Mouse (Mus musculus) lung, embryonic 15.5 days (tissue): ENCODE measurements around the gene Hipk2. TPM values are rescaled to one million over a fixed set of nuclear protein-coding genes. Genes with fewer than 3 reads are reported as not detected.

Source experiments
- ATAC-seq: fragments of 200-750 bp; cut with Nextera tagmentation; 2 replicates; pipeline ENCODE4 v1.8.0; 2017; ENCODE audit warnings: moderate number of reproducible peaks, borderline replicate concordance; ENCODE audit not compliant: low FRiP score, low TSS enrichment; ENCODE audit errors: extremely low read depth
- H3K27ac ChIP-seq: fragments of 300-500 bp; sonication (generic); 2 replicates; pipeline ENCODE4 v1.5.1; 2015; ENCODE audit warnings: moderate library complexity, mild to moderate bottlenecking, inconsistent platforms
- H3K27me3 ChIP-seq: fragments of 300-500 bp; sonication (generic); 2 replicates; pipeline ENCODE4 v1.6.1; 2015; ENCODE audit warnings: inconsistent platforms
- H3K36me3 ChIP-seq: fragments of 300-500 bp; sonication (generic); 2 replicates; pipeline ENCODE4 v1.6.1; 2015; ENCODE audit warnings: inconsistent platforms
- H3K4me1 ChIP-seq: fragments of 300-500 bp; sonication (generic); 2 replicates; pipeline ENCODE4 v1.6.1; 2015; ENCODE audit warnings: inconsistent platforms
- H3K4me2 ChIP-seq: fragments of 300-500 bp; sonication (generic); 2 replicates; pipeline ENCODE4 v1.6.1; 2015; ENCODE audit warnings: inconsistent platforms, mild to moderate bottlenecking, moderate library complexity
- H3K4me3 ChIP-seq: fragments of 300-500 bp; sonication (generic); 2 replicates; pipeline ENCODE4 v1.5.1; 2015; ENCODE audit warnings: mild to moderate bottlenecking, inconsistent platforms
- H3K9ac ChIP-seq: fragments of 300-500 bp; sonication (generic); 2 replicates; pipeline ENCODE4 v1.6.1; 2015; ENCODE audit warnings: inconsistent platforms
- H3K9me3 ChIP-seq: fragments of 300-500 bp; sonication (generic); 2 replicates; pipeline ENCODE4 v1.6.1; 2016; ENCODE audit warnings: inconsistent platforms
- whole genome bisulfite sequencing: fragments of 180-500 bp; shearing (Covaris S2); methylation state at CpG from one replicate; pipeline ENCODE4 v1.1.7; 2015; 5-methylcytosine and 5-hydroxymethylcytosine counted together
- polyA plus RNA-seq: library from polyadenylated mRNA; unstranded; fragments of >200 nt; fragmentation: Nextera tagmentation; extraction: Ambion mirVana; gene quantifications from 2 replicates; pipeline ENCODE4 v1.2.1, GENCODE M21; 2015

Hipk2 gene
- polyA plus RNA-seq, 1 experiment from 2014 or later = 21.8 TPM

DNA sequence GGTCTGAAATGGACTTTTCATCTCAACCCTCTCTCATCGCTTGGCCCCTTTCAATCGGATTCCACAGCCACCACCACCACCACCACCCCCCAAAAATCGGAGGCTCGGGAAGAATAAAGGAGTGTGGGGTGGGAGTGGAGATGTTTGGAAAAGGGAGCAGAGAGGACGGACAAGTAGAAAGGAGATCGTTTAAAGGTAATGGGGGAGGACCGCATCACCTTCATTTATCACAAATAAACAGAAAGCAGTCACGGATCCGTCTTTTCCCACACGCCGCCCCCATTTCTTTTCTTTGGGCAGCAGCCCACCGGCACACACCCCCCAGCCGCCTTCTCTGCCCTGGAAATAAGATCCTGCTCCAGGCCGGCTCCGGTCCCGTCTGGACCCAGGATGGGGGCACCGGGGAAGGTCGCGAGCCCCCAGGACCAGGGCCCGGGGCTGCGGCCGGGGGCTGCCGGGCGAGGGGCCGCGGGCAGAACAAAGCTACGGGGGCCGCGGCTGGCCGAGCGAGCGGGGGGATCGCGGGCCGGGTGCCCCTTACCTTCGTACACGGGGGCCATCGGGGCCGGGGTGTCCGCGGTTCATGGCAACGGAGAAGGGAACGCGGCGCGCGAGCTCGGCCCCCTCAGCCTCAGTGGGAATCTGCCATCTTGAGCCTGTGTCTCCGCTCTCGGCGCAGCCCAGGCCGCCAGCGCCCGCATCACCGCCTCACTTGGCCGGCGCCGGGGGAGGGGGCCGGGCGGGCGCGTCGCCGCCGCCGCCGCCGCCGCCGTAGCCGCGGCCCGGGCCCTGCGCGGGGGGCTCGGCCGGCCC lies 501 bp downstream of the Hipk2 start, which contains the start of gene Tbxas1:
Tbxas1 (plus strand) TSS at position 147 of the 813 bp plus-strand sequence.
- H3K4me1 ChIP-seq = peaks cover 24% of the 10 kb centered on the region
- no peaks in the 10 kb centered on the region for H3K9me3 ChIP-seq
- H3K27ac ChIP-seq = peak within 1 kb of the TSS; percentile 92
- WGBS = under 1% methylated on average over 65 of the region's 77 CpGs
- H3K27me3 ChIP-seq = no peaks in the 10 kb centered on the region
- no peaks in the 10 kb centered on the region; the same call in 1 of the 2 replicates for H3K36me3 ChIP-seq
- H3K4me3 ChIP-seq = peak within 1 kb of the TSS; percentile 94
- H3K4me2 ChIP-seq = peak within 1 kb of the TSS; percentile 56
- H3K9ac ChIP-seq = peak within 1 kb of the TSS; percentile 97
- ATAC-seq = peak; percentile 77; the same call in 1 of the 2 replicates

DNA sequence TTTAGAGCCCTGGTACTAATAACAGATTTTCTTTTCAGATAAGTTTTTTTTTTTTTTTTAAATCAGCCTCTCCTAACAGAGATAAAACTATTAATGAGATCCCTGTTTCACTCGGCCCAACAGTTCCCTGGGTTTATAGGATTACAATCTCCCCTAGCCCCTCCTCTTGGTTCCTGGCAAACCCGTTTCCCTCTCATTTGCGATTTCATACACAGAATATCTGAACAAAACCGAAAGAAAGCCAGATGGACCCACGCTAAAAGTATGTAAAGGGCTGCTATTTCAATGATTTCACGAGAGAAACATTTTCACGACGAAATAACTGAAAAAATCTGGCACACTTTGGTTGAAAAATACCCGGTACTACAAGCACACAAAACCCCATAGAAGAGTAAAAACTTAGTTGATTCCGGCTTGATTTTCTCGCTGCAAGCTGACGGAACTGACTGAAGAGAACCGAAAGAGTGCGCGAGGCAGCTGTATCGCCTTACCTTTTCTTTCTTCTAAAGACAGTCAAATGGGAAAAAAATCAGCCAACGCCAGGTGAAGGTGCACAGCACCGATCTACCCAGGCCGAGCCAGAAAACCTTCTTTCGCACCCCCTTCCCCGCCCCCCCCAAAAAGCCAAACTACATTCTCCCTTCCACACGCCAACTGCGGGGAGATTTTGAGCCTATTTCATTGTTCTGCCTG lies 1.3 kb downstream of the Hipk2 start:
- ATAC-seq = no peak
- under 1% methylated on average over 23 of the region's 23 CpGs for WGBS
- H3K9ac ChIP-seq = peak overlapping the region; percentile 97

DNA sequence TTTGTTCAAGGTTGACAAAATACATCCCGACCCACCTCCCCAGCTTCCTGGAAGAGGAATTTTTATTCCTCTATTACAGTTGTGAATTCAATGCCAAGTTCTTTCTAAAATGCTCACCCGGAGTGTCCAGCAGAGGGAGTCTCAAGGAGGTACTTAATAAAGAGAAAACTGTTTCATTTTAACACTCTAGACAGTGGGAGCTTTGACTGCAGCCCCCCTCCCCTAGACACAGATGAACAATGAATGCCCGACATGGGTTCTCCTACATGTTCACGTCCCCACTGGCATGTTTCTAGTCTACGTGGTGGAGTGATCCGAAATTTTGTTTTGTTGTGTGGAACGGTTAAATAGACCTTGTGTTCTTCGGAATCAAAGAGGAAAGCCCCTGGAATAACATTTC lies 1.9 kb downstream of the Hipk2 start:
- no peaks in the 10 kb centered on the region for H3K27me3 ChIP-seq
- peak overlapping the region; percentile 56 for H3K4me2 ChIP-seq
- H3K4me1 ChIP-seq = peaks cover 24% of the 10 kb centered on the region
- no peak for ATAC-seq
- H3K9me3 ChIP-seq = no peaks in the 10 kb centered on the region
- peak overlapping the region; percentile 92 for H3K27ac ChIP-seq
- peak overlapping the region; percentile 97 for H3K9ac ChIP-seq
- H3K4me3 ChIP-seq = peak overlapping the region; percentile 94
- H3K36me3 ChIP-seq = no peaks in the 10 kb centered on the region; the same call in 1 of the 2 replicates
- WGBS = 5% methylated on average over 8 of the region's 8 CpGs

More for the DNA sequence above, 1.3 kb downstream of the Hipk2 start:
- Histone ChIP-seq H3K36me3 (no peaks in the 10 kb centered on the region; the same call in 1 of the 2 replicates), H3K4me1 (peaks cover 24% of the 10 kb centered on the region), H3K4me2 (peak overlapping the region; percentile 56), H3K27ac (peak overlapping the region; percentile 92), H3K27me3 (no peaks in the 10 kb centered on the region), H3K4me3 (peak overlapping the region; percentile 94), H3K9me3 (no peaks in the 10 kb centered on the region)

DNA sequence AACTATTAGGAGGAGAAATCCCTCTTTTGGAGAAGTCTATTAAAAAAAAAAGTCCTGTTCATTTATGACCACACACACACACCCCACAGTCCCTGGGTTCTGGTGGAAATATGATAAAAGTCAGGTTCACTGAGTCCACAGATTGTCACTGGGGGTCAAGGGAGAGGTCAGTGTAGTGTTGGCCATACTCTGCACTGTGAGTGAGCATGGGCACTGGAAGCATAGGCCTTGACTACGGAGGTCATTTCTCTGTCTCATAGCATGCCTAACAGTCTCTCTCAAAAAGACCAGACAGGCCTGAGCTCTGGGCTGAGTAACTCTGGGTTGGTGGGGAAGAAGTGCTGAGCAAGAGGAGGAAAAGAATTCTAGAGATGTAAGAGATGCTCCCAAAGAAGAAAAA lies 2.6 kb downstream of the Hipk2 start:
- H3K4me3 ChIP-seq = no peak overlapping the region; the same call in 1 of the 2 replicates
- 54% methylated on average over 1 of the region's 1 CpGs for WGBS
- H3K4me1 ChIP-seq = peaks cover 24% of the 10 kb centered on the region
- ATAC-seq = no peak
- H3K36me3 ChIP-seq = no peaks in the 10 kb centered on the region; the same call in 1 of the 2 replicates
- no peaks in the 10 kb centered on the region for H3K9me3 ChIP-seq
- no peaks in the 10 kb centered on the region for H3K27me3 ChIP-seq
- H3K27ac ChIP-seq = no peak overlapping the region
- peak overlapping the region; percentile 56 for H3K4me2 ChIP-seq
- H3K9ac ChIP-seq = no peak overlapping the region

DNA sequence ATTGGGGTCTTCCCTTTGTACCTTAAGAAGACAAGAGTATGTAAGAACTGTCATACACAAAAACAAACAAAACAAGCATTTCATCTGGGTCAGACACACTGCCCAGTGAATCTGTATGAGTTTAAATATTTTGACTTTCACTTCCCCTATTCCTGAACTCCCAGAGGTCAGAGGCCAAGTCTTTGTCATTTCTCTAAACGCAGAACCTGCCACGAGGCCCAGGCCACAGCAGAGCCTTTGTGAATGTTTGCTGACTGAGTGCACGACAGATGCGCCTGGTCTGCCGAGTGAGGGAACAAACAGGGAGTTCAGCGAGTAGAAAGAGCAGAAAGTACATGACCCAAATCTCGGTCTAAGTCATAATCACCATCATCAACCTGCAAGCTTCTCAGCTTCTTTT lies 4.9 kb downstream of the Hipk2 start:
- WGBS = 38% methylated on average over 7 of the region's 7 CpGs
- peaks cover 31% of the 10 kb centered on the region for H3K4me1 ChIP-seq
- no peaks in the 10 kb centered on the region for H3K9me3 ChIP-seq
- H3K9ac ChIP-seq = no peak overlapping the region
- H3K27me3 ChIP-seq = no peaks in the 10 kb centered on the region
- ATAC-seq = no peak
- no peak overlapping the region for H3K27ac ChIP-seq
- no peaks in the 10 kb centered on the region; the same call in 1 of the 2 replicates for H3K36me3 ChIP-seq
- H3K4me3 ChIP-seq = no peak overlapping the region
- no peak overlapping the region for H3K4me2 ChIP-seq

DNA sequence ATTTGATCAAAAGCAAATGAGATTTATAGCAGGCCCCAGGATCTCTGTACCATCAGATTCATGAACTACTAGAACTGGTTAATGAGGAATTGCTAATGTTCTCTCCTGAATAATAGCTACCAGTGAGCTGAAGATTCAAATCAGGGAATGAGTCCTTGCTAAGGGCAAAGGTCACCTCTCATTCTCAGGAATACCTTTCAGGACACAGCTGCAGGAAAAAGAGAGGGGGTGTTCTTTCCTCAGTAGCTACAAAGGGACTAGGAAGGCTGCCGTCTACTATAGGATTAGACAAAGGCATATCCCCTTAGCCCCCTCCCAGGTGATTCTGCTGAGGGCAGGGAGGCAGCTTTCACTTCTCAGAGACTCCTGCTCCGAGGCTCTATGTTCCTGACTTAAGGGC lies 5.9 kb downstream of the Hipk2 start:
- Histone ChIP-seq H3K4me3 (no peak overlapping the region), H3K36me3 (no peaks in the 10 kb centered on the region; the same call in 1 of the 2 replicates), H3K27ac (no peak overlapping the region), H3K4me1 (peaks cover 36% of the 10 kb centered on the region), H3K4me2 (no peak overlapping the region), H3K9me3 (no peaks in the 10 kb centered on the region), H3K9ac (no peak overlapping the region), H3K27me3 (no peaks in the 10 kb centered on the region)
- 70% methylated on average over 2 of the region's 2 CpGs for WGBS
- no peak for ATAC-seq

DNA sequence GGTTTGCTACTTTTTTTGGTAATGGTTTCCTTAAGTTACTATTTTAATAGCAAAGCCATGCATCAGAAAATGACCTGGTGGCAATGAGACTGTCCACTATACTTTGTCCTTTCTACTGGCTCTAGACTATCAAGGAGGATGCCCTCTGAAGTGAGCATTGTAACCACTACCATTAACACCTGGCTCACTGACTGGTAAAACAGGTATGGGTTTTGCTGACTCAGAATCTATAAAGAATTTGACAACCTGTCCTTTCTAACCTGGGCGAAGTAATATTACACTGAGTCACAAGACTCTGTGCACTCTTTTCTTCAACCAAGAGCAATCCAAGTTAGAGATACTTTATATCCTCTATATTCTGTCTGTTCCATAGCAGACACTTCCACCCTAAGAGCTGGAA lies 7.0 kb downstream of the Hipk2 start:
- H3K4me3 ChIP-seq = no peak overlapping the region
- no peak overlapping the region for H3K27ac ChIP-seq
- WGBS = 91% methylated on average over 1 of the region's 1 CpGs
- no peak overlapping the region for H3K4me2 ChIP-seq
- H3K9me3 ChIP-seq = no peaks in the 10 kb centered on the region
- H3K9ac ChIP-seq = no peak overlapping the region
- ATAC-seq = no peak
- no peaks in the 10 kb centered on the region for H3K27me3 ChIP-seq
- H3K36me3 ChIP-seq = no peaks in the 10 kb centered on the region; the same call in 1 of the 2 replicates
- peaks cover 39% of the 10 kb centered on the region for H3K4me1 ChIP-seq

DNA sequence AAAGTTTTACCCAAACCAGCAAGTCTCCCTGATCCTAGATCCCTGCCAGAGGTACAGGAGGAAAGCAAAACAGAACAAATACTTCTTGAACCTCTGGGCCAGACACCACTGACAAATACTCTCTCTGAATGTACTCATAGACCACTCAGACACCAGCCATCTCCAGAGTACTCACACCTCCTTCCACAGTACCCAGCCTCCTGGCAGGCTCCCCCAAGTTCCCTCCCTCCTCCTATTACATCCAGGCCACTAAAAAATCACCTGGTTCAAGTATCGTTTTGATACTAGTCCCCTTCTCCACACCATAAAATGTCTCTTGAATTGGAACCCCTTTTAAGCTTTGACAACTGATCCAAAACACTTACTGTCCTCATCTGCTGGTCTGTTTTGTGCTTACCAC lies 8.7 kb downstream of the Hipk2 start:
- peaks cover 33% of the 10 kb centered on the region for H3K4me1 ChIP-seq
- ATAC-seq = no peak
- no peaks in the 10 kb centered on the region for H3K27me3 ChIP-seq

DNA sequence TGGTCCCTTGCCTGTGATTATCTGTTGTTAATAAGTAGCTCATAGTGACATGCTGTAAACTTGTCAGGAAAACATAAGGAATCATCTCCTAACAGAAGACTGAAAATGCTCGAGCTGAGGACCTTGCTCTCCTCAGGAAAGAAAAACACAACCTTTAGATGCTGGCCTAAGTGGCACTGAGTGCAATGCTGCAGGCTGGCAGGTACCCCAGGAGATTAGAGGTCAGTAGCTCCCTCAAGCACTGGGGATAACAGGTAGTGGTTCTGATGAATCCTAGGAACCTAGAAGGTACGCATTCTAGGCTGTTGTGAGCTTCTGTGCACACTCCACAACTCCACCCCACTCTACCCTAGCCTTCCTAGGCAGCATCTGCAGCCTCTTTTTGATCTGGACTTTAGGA lies 9.2 kb downstream of the Hipk2 start:
- H3K4me3 ChIP-seq = no peak overlapping the region
- no peak for ATAC-seq
- H3K27me3 ChIP-seq = no peaks in the 10 kb centered on the region
- no peak overlapping the region for H3K27ac ChIP-seq
- 60% methylated on average over 2 of the region's 2 CpGs for WGBS
- no peak overlapping the region for H3K4me2 ChIP-seq
- no peaks in the 10 kb centered on the region; the same call in 1 of the 2 replicates for H3K36me3 ChIP-seq
- H3K9me3 ChIP-seq = no peaks in the 10 kb centered on the region
- peaks cover 31% of the 10 kb centered on the region for H3K4me1 ChIP-seq
- H3K9ac ChIP-seq = no peak overlapping the region

More for the DNA sequence above, 8.7 kb downstream of the Hipk2 start:
- Histone ChIP-seq H3K36me3 (no peaks in the 10 kb centered on the region; the same call in 1 of the 2 replicates), H3K4me3 (no peak overlapping the region), H3K4me2 (no peak overlapping the region), H3K9ac (no peak overlapping the region), H3K9me3 (no peaks in the 10 kb centered on the region), H3K27ac (no peak overlapping the region)
- 45% methylated on average over 1 of the region's 1 CpGs for WGBS

DNA sequence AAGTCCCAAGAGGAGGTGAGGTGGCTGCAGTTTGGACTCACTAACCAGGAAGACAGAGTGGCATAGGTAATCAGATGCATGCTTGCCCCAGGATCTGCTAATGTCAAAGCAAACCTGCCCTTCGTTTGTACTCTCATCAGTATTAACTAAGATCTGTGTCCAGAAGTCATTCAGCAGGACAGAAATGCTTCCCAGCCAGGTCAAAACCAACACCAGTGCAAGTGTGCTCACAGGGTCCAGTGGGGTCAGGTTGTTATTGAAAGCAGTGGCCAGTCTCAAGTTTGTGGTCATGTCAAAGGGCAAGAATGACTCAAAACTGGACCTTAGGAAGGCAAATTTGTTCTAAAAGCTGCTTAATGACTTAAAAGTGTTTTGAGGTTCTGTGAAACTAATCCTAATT lies 9.6 kb downstream of the Hipk2 start:
- H3K36me3 ChIP-seq = no peaks in the 10 kb centered on the region; the same call in 1 of the 2 replicates
- peaks cover 27% of the 10 kb centered on the region for H3K4me1 ChIP-seq
- no peak overlapping the region for H3K4me2 ChIP-seq
- H3K27ac ChIP-seq = no peak overlapping the region
- no peaks in the 10 kb centered on the region for H3K9me3 ChIP-seq
- no peak for ATAC-seq
- no peak overlapping the region for H3K4me3 ChIP-seq
- WGBS = 68% methylated on average over 1 of the region's 1 CpGs
- H3K9ac ChIP-seq = no peak overlapping the region
- no peaks in the 10 kb centered on the region for H3K27me3 ChIP-seq

DNA sequence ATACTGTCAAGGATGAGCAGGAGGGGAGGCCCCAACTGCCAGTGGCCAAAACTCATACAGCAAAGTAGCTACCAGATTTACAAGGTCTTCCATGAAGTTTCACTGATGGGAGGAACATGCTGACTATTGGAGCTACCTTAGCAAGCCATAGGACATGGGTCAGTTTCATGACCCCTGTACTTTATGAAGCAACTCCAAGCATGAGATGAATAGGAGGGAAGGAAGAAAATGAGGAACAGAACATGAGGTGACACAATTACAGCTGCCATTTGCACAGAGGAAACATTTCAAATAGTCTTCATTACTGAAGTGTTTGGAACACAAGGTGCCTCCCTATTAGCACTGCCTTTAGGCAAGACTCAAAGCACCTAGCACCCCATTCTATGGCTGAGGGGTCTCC lies 10.2 kb downstream of the Hipk2 start:
- Histone ChIP-seq H3K4me1 (peaks cover 24% of the 10 kb centered on the region), H3K27me3 (no peaks in the 10 kb centered on the region), H3K27ac (no peak overlapping the region), H3K9ac (no peak overlapping the region), H3K4me2 (no peak overlapping the region), H3K4me3 (no peak overlapping the region), H3K9me3 (no peaks in the 10 kb centered on the region), H3K36me3 (no peaks in the 10 kb centered on the region; the same call in 1 of the 2 replicates)
- ATAC-seq = no peak

DNA sequence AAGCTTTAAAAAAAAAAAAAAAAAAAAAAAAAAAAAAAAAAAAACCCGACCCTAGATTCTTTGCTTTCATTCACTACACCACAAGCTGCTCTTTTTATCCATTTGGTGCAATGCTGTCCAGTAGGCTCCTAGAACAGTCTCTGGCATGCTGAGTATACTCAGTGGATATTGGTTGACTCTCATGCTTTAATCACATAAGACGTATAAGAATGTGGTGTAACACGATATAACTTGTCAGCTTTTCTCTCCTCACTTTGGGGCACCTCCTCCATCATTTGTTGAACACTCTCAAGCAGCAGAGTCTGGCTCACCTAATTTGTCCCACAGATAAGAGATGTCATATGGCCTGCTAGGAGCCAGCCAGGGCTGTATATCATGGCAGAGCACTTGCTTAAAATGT lies 12.4 kb downstream of the Hipk2 start:
- Histone ChIP-seq H3K9ac (no peak overlapping the region), H3K4me3 (no peak overlapping the region), H3K9me3 (no peaks in the 10 kb centered on the region), H3K27ac (no peak overlapping the region), H3K27me3 (no peaks in the 10 kb centered on the region), H3K4me1 (peaks cover 24% of the 10 kb centered on the region), H3K4me2 (no peak overlapping the region), H3K36me3 (no peaks in the 10 kb centered on the region)
- 9% methylated on average over 3 of the region's 3 CpGs for WGBS
- ATAC-seq = no peak
